Mouse (Mus musculus): Measurements from ENCODE around the gene Zmym5.
"Not testable (repeated sequence)": the region's sequence is repeated elsewhere in the genome, so short reads cannot be mapped to it uniquely, and the experiment has no call there.

The Zmym5 gene

DNA sequence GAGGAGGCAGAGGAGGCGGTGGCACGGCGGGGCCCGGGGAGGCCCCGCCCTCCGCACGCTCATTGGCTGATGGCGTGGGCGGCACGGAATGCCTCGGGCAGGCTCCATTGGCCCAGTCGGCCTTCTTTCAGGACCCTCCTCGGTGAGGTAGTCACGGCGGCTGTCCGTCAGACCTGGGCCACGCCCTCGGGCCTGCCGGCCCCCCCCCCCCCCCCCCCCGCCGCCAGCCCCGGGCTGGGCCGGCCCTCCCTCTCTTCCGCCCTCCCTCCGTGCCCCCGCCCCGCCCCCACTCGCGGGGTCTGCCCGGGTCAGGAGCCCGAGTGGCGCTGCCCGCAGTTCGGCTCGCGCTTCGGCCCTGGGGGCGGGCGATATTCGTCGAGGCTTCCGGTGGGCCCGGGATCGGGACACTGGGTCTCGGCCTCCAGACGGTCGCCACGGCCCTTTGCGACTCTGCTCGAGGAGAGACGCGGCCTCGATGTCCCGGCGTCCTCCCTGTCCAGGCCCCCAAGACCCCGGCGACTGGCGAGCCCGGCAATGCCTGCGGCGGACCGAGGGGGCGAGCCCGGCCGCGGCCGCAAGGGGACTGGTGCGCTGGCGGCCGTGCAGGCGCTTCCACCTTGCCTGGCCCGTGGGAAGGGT is at the start of gene Zmym5:
Zmym5 (minus strand) TSS at position 16 of the 639 bp plus-strand sequence.
- peak; percentile 93 for DNase-seq (ENCODE audit: low spot score)

DNA sequence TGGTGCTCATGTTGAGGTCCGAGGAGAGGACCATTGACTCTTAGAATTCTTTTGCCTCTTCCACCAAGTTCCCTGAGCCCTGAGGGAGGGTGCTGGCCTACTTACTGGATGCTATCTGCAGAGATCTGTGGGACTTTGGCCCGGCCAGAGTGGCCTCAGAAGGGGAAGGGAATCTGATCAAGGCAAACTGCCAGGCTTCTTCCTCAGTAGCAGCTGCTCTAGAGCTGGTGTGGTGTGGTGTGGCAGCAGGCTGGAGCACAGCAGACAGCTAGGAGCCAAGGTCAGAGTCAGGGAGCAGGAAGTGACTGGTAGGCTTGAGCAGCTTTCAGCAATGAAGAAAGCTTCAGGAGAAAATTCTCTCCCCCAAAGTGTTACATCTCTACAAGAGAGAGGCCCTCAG is 38.2 kb upstream of the Zmym5 start:
- no peak for DNase-seq (ENCODE audit: low spot score)

DNA sequence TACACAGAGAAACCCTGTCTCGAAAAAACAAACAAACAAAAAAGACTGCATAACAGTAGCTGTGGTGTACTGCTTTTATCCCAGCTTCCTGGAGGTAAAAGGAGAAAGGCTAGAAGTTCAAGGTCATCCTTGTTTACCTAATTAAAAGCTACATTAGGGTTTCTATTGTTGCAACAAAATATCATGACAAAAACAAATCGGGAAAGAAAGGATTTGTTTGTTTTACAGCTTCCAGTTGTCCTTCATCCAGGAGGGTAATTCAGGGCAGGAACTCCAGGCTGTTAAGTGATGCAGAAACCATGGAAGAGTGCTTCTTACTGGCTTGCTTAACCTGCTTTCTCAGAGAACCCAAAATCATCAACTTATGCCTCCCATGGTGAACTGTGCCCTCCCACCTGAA is 36.8 kb upstream of the Zmym5 start:
- DNase-seq (ENCODE audit: low spot score), result no peak

DNA sequence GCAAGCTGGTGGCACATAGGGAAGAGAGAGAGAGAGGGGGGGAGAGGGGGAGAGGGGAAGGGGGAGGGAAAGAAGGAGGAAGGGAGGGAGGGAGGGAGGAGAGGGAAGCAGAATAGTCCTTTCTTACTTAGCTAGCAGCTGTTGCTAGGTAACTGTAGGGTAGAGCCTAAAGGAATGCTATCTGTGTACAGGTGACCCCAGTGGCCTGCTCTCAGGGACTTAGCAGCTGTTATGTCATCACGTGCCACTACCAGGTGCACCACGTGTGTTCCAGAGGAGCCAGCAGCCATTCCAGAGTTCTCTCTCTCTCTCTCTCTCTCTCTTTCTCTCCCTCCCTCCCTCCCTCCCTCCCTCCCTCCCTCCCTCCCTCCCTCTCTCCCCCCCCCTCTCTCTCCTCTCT is 33.0 kb upstream of the Zmym5 start:
- no peak for DNase-seq (ENCODE audit: low spot score)

DNA sequence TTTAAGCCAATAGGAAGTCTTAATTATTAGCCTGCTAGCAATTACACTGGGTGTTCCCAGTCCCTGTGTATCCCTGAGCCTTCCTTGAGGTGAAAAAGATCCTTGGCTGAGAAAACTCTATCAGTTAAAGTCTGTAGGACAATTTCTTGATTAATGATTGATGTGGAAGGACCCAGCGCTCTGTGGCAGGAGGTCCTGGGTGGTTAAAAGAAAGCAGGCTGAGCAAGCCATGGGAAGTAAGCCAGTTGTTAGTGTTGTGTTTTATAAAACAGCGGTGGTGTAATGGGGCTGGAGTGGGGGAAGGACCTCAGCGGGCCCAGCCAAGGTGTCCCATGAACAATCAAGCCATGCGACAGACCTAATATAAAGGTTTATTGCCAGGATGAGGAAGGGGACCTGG is 32.5 kb upstream of the Zmym5 start:
- no peak for DNase-seq (ENCODE audit: low spot score)

DNA sequence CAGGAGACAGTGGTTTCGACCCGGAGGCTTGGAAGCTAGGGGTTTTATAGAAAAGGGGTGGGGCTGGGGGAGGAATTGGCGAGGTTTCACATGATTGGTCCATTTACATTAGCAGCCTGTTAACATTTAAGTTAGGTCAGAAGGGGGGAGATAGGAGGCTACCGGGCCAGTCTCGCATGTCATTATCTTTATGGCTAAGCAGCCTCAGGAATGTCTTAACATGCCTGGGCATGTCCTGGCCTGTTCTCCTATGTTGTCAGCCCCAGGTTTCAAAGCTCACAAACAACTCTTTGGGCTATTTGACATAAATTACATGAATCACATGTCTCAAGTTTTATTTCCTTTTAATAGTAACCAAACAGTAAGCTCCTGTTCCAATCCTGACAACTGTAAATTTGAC is 23.1 kb upstream of the Zmym5 start:
- DNase-seq (ENCODE audit: low spot score), result not testable (repeated sequence)

DNA sequence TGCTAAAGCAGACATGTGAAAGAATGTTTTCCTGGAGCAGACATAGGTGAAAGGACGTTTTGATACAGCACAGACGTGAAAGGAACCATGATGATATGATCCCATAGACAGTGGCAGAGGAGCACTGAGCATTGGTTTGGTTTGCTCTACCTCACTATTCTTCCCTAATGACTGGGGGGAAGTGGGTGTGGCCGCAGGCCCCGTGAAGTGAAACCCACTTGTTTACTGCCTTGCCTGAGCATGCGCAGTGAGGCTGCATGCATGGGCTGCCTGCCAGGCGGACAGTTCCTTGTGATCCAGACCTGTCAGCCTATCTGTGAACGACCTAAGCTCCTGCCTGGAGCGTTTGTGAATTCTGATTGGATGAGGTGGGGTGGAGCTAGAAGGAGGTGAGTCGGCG is 21.7 kb upstream of the Zmym5 start:
- peak; percentile 44 for DNase-seq (ENCODE audit: low spot score)

DNA sequence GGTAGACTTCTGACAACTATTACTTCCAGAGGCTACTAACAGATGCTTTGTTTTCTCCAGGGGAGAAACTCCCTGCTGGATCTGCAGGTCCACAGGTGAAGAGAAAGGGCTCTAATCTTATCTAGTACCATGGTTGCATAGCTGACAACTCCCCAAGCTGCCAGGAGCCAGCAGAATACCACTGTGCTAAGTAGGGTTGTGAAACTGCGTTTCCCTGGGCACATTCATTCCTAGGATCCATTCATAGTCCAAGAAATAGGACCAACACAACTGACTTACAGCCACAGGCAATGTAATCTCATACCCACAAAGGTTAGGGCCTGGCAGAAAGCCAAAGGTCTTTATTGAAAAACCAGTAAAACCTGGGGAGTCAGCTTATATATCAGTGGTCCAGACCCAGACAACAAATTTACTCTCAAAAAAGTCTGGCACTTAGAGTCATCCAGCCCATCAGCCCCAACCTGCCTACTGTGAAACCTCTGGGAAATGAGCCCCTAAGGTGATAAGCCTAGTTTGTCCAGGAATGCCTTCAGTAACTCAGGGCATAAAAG is 21.1 kb upstream of the Zmym5 start:
- DNase-seq (ENCODE audit: low spot score), result no peak

DNA sequence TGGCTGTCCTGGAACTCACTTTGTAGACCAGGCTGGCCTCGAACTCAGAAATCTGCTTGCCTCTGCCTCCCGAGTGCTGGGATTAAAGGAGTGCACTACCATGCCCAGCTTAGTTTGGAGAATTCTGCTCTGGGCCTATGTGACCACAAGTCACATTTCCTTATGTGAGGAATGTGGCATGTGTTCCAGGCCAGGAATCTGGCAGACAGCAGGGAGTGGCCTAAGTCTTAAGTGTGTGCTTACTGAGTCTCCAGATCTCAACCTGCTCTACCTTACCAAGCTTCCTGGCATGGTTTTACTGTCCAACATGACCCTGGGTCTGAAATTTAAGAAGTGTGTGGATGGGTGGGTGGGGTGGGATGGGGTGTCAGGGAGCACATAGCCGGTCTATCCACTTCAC is 20.6 kb upstream of the Zmym5 start:
- DNase-seq (ENCODE audit: low spot score), result no peak

DNA sequence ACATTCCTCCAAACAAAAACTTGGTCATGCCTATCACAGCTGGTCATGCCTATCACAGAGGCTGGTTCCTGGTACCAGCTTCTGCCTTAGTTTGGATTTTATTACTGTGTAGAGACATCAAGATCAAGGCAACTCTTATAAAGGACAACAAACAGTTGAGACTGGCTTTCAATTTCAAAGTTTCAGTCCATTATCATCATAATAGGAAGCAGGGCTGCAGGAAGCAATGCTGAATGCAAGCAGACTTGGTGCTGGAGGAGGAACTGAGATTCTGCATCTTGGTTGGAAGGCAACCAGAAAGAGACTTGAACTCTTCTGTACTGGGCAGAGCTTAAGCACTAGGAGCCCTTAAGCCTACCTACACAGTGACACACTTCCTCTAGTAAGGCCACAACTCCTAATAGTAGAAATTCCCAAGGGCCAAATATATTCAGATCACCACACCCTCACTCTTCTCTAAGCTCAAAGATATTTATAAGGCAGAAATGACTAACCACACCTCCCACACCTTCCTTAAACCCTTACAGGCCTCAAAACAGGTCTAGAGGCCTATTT is 19.1 kb upstream of the Zmym5 start:
- no peak for DNase-seq (ENCODE audit: low spot score)

DNA sequence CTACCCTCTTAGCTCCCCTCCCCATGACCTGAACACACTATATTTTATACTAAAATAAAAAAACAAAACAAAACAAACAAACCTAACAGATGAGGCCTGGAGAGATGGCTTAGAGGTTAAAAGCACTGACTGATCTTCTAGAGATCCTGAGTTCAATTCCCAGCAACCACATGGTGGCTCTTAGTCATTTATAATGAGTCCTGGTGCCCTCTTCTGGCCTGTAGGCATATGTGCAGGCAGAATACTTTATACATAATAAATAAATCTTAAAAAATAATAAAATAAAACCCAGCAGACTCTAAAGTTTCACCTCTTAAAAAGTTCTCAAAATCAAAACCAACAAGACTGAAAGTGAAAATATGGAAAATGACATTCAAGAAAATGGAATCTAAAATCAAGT is 13.0 kb upstream of the Zmym5 start:
- DNase-seq (ENCODE audit: low spot score), result no peak

DNA sequence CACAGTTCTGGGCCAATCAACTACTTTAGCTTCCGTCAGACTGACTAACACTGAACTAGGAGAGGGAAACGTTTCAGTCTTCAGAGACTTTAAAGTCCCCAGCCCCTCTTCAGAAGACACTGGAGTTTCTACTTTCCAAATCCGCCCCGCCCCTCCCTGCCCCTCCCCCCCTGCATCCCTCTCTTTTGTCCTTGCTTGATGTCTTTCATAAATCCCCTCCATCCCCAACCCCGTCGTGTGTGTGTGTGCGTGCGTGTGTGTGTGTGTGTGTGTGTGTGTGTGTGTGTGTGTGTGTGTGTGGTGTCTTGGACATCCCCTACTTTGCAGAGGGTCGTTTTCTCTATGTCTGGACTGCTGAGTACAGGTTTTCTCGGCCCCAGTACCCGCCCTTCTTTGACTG is 6.1 kb upstream of the Zmym5 start:
- DNase-seq (ENCODE audit: low spot score), result no peak

DNA sequence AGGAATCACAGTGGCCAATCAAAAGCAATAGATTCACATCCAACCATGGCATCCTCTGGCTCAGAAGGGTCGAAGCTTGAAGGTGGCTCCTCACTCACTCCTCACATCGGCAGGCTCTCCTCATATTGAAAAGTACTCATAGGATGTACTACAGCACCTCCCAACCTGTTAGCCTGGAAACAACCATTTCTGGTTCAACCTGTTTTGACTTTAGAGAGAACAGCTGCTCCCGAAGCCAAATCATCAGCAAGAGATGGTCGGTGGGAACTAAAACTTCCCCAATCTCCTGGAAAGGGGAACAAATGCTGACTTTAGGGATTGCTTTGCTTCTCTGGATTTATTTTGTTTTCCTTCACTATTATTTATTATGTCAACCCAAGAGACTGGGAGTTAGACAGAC is 5.6 kb upstream of the Zmym5 start:
- no peak for DNase-seq (ENCODE audit: low spot score)

DNA sequence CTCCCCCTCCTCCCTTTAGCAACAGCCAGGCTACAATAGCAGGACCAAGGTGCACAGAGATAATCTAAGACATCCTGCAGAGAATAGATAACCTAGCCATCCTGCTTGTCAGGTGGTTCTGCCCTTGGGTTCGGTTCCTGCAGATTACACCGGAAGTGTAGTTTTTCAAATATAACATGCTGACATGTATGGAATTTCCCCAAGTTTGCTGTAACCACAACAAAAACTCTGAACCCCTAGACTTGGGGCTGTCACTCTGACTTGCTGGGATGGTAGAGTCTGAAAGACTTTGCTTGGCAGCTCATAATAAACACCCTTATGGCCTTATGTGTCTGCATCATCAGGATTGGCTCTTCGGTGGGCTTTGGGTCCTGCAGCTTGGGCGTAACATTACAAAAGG is 5.0 kb upstream of the Zmym5 start:
- DNase-seq (ENCODE audit: low spot score), result no peak

DNA sequence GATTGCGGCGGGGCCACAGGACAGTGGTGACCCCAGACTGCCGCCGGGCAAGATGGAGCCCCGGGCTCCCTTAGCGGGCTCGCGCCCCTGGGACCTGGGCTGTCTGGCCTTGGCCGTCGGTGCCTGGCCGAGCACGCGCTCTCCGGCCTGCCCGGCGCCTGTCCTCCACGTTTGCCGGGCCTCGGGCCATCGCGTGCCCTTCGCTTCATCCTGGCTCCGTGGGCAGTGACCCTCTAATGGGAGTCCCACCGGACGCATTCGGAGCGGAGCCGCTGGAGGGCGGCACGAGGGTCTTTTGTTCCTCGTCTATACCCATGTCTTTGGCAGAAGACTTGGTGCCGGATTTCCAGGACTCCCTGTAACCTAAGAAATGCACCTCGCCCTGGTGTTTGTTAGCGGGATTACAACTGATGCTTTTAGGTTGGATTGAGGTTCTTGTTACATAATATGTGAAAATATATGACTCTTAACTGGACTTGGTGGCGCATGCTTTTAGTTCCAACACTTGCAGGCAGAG is 1.1 kb upstream of the Zmym5 start:
- peak; percentile 77 for DNase-seq (ENCODE audit: low spot score)

DNA sequence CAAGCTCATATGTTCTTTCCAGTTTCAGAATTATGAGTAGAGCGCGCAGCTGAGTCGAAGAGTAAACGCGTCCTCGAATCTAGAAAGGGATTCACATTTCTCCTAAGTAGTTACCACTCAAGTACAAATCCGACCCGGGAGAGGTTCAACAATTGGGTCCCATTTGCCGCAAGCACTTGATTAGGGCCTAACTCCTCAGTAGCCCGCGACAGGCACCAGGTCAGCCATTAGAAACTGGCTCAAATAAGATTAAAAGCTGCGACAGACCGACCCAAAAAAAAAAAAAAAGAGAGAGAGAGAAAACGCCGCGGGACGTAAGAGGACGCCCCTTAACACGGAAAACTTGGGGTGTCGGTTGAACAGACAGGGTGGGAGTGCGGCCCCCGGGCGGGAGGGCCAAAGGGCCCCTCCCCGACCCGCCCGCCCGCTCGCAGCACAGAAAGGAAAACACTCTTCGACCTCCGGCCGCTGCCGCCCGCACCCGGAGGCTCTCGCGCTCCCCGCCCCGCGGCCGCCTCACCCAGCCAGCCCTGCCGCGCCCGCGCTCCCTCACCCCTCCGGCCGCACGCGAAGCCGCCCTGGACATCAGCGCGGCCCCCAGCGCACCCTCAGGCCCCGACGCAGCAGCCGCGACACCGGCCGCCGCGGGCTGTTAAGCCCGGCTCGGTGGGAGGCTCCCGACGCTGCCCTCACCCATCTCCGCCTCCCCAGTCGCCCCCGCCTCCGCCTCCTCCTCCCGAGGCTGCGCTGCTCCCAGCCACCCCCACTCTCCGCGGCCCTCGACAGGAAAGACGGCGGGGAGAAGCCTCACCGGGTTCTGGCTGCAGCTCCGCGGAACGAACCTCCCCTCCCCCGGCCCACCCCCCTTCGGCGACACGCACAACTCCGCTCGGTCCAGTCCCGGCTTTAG is 480 bp downstream of the Zmym5 start:
- DNase-seq (ENCODE audit: low spot score), result peak; percentile 68

DNA sequence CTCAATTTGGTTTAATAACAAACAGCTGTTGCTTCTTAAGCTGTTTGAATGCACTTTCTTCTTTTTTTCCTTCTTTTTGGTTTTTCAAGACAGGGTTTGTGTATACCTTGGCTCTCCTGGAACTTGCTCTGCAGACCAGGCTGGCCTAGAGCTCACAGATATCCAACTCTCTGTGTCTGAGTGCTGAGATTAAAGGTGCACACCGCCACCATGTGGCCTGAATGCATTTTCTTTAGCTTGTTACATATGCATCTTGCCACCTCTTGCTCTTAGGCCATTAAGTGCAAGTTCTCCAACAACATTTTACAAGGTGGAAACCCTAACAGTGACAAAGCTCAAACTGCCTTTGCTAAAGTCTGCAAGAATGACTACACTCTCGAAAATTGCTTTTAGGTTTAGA is 18.3 kb downstream of the Zmym5 start:
- peak; percentile 60 for DNase-seq (ENCODE audit: low spot score)

DNA sequence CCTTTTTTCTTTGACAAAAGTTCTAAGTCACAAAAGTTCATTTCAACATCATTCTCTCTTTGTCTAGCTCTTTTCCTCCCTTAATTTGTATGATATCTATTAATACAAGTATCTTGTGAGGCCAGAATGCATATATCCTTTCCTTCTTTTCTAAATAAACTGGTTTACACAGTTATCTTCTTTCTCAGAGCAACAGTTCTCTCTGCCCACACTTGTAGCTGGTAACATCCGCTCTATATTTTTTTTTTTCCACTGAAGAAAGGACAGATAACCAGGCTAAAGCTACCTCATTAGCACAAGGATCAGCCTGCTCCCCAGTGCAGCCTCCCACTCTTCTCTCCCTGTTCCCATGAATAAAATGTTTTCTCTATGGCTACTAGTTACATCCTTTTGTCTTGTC is 26.9 kb downstream of the Zmym5 start:
- DNase-seq (ENCODE audit: low spot score), result no peak

DNA sequence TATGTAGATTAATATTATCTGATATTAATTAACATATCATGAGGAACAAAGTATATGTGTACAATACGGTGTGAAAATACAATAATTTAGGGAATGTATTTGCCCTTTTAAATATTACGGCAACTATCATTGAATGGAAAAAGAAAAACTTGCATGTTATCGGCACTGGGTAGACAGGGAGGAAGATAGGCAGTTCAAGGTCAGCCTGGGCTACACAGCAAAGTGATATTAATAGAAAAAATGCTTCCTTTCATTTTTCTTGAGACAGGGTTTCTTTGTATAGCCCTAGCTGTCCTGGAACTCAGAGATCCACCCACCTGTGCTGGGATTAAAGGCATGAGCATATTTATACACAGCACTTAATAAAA is 32.6 kb downstream of the Zmym5 start:
- DNase-seq (ENCODE audit: low spot score), result no peak

DNA sequence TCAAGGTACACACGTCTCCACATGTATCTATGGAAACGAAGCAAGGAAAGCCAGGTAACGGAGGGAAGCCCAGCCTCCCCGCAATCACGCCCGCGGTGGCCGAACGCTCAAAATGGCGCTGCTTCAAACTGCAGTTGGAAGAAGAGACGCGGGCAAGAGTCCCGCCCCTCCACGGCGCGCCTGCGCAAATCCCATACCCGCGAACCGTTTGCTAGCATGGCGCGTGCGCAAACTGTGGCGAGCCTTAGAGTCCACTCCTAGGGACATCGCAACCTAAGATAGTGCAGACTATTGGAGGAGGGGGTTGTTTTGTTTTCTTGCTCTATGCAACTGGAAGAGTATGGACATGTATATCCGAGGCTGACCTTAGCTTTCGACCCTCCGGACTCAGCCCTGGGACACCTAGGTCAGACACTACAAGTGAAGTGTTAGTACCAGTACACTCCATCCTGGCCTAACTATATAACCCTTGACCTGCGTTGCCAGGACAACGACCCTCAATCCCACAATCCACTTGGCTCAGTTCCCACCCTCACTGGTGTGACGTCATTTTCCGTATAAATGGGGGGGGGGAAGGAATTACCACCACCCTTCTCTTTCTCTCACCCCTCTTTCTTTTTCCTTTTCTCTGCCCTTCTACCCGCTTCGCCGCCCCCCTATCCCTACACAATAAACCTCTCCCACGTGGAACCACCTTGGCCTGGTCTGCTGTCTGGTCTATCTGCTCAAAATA is 33.1 kb downstream of the Zmym5 start, which contains the start of gene Pspc1:
Pspc1 (minus strand) TSS at position 117 of the 733 bp plus-strand sequence.
- peak; percentile 98 for DNase-seq (ENCODE audit: low spot score)

DNA sequence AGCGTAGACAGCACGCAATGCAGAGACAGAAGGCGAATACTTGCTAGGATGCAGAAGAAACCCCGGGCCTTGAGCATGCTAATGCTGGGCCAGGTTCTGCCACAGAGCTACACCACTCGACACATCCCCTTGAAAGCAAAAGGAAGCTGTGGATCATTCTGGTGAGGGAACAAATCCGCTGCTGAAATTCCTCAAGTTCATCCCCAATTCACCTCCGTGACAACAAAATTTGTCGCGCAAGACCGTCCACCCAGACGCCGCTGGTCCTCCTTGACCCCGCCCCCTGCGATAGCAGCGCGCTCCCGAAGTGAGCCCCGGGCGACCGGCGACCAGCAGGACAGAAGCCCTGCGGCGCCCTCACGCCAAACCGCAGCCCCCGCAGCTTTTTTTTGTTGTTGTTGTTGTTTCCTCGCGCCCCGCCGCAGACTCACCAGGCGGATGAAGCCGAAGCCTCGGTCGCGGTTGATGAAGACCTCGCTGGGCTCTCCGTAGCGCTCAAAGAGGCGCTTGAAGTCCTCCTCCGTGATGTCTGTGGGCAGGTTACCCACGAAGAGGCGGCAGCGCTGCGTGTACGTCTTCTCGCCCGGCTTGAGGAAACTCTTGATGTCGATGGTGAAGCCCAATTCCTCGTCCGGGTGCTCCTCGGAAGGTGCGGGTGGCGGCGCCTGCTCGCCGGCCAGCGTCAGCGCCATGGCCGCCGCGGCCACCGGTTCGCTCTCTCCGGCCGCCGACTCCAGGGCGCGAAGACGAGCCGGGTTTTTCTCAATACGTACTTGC is 34.0 kb downstream of the Zmym5 start:
- peak; percentile 88 for DNase-seq (ENCODE audit: low spot score)
